Mouse (Mus musculus): Measurements from ENCODE around the gene Map3k1.

DNA sequence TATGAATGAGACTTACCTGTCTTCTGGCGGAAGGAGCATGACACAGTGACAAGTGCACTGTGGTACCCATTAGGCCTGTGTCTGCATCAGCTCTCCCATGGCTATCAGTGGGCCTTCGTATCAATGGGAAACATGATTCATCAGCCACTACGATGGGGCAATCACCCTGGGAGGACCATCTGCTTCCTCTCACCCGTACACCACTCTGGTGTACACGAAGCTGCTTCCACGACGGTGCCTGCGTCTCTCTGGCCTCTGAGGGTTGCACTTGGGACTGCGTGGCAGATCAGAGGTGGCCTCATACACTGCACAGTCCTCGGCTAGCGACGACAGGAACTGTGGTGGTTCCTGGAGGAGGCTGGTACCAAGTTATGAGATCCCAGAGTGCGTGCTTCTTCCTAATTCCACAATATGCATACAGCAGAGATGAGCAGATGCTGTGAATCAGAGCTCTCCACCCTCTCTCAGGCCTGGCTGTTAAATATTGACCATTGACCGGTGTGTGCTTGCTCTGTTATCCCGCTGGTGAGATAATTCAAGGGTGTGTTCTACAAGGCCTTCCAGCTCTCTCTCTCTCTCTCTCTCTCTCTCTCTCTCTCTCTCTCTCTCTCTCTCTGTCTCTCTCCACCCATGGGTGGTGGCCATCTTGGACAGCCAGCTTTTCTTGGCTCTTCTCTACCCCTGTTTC is 9.6 kb upstream of the Map3k1 start:
- TF ChIP-seq POLR2A (IDR thresholded peaks at IDR 0.05; ENCODE audit: borderline replicate concordance, extremely low read depth, insufficient read depth, insufficient read length, poor library complexity, severe bottlenecking) = no peak
- no peak for TF ChIP-seq CTCF (IDR thresholded peaks at IDR 0.05; ENCODE audit: borderline replicate concordance, extremely low read depth, insufficient read depth, insufficient read length)
